Mouse (Mus musculus): ENCODE measurements around the gene Traf3.

DNA sequence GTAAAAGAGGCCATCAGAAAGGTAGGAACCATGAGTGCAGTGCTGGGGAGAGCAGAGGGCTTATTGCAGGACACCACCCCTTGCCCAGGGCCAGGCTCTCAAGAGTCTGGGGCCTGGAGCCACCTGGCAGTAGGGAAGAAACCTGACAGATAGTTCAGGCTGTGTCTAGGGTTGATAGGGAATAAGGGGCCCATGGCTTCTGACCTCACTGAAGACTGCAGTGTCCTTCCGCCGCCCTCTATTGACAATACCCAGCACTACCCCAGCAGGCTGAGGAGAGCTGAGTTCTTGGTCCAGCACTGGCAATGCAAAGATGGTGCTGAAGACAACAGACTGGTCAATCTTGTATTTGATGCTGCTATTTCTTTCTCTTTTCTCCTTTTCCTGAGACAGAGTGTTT, 29.1 kb upstream of the Traf3 start:
- TF ChIP-seq POLR2A (IDR thresholded peaks at IDR 0.05; ENCODE audit: low read depth, low read length) (no peak), CTCF (IDR thresholded peaks at IDR 0.05; ENCODE audit: extremely low read depth, insufficient read depth, insufficient read length, insufficient replicate concordance) (peak; percentile 45; the same call in 1 of the 2 replicates)

All from spleen, adult 2 months (tissue).